Mouse (Mus musculus): ENCODE data around the gene Kctd13.

DNA sequence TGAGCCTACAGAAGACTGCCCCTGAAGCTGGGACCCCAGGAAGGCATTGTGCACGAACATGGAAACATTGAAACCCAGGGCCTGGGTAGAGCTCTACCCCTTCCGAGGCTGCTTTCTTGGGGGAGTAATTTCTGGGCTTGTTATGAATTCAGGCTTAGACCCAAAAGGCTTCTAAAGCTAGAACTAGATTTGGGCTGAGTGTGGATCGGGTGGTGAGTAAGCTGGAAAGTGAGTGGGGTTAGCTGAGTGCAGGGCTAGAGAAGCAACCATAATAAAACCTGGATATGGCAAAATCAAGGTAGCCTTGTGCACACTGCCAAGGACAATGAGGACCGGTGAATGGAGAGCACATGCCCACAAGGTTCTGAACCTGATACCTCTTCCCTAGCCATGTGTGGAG lies 33.3 kb downstream of the Kctd13 start:
- TF ChIP-seq CTCF (IDR thresholded peaks at IDR 0.05; ENCODE audit: borderline replicate concordance, extremely low read depth, insufficient read depth, insufficient read length) (no peak), POLR2A (IDR thresholded peaks at IDR 0.05; ENCODE audit: borderline replicate concordance, extremely low read depth, insufficient read depth, insufficient read length, poor library complexity, severe bottlenecking) (no peak)
